Mouse (Mus musculus) lung, postnatal 4 days (tissue): Measurements from ENCODE around the gene Tcf25.

Experiments
- DNase-seq, 2 experiments: peaks; one replicate each; pipeline ENCODE4 v3.0.0; 2021

Tcf25 gene

DNA sequence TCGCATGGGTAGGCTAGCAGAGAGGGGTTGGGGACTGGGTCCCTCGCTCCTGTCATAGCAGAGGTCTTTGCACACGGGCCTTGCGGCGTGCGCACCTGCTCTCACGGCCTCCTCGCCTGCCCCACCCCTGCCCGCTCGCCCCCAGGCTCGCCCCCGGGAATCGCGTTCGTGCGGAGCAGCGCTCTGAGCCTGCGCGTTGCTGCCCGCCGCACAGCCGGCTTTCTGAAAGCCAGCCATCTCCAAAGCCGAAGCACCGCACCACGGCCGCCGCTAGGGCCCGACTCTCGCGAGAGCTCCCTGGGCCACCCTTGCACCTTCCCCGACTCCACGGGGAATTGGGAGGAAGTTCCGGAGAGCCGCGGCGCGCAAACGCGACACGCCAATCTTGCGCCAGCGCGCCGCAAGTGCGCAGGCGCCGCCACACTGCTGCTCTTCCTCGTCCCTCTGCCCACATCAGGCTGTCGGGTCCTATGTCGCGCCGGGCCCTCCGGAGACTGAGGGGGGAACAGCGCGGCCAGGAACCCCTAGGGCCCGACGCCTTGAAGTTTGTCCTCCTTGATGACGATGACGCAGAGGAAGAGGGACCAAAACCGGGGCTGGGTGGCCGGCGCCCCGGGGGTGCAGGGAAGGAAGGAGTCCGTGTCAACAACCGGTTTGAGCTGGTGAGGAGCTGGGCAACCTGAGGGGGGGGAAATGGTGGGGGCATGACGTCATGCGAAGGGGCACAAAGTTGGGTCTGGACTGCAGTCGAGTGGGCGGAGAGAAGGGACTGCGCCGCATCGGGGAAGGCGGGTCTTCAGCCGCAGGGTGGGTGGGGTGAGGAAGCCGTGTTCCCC lies at the start of gene Tcf25:
Gene Tcf25, plus strand, starts transcription at position 351 of the 836 bp plus-strand sequence.
- peak; percentile 98 for DNase-seq

DNA sequence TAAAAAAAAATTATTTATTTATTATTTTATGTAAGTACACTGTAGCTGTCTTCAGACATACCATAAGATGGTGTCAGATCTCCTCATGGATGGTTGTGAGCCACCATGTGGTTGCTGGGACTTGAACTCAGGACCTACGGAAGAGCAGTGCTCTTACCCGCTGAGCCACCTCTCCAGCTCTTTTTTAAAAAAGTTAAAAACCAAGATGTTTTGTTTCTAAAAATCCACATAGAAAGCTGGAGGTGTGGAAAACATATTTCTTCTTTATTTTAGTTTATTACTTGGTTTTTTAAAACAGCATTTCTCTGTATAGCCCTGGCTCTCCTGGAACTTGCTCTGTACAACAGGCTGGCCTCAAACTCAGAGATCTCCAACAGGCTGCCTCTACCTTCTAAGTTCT lies 45.0 kb upstream of the Tcf25 start:
- DNase-seq, result no peak

DNA sequence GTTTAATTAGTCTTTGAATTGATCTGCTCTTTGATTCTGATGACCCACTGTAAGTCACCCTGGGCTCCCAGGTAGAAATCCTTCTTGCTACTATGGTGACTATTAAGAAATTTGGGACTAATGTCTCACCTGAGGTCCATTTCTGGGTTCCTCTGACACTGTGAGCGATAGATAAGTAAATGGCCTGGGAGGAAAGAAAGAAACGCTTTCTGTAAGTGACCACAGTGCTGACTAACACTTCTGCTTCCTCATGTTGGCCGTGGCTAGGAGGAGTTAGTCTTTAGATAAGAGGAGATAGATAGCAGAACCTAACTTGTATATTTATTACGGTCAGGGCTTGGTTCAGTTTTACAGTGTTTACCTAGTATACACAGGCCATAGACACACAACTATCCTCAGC lies 44.2 kb upstream of the Tcf25 start:
- DNase-seq, result no peak

DNA sequence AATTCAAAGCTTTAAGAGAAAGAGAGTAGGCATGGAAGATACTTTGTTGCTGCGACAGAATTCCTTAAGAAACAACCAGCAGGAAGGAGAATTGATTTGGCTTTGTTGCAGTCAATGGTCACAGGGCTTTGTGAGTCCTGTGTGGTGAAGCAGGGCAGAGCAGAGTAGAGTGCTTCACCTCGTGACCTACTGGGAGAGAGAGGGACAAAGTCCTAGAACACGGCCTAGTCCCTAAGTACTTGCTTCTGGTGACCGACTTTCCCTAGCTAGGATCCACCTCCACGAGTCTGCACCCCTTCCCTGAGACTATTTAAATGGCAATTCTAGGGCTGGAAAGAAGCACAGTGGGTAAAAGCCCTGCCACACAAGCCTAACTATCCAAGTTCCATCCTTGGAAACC lies 43.6 kb upstream of the Tcf25 start:
- DNase-seq, result no peak

DNA sequence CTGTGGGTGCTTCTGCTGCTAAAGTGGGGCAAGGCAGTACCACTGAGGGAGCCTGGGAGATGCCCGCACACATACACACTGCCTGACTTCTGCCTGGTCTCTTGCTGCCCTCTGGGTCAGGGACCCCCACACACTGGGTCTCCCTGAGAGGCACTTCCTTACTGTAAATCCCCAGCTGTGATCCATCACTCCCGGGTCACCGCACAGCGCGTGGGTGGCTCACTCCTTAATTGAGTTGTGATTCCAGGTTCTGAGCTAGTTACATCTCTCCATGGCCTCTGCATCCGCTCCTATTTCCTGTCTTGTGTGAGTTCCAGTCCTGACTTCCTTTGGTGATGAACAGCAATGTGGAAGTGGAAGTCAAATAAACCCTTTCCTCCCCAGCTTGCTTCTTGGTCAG lies 42.9 kb upstream of the Tcf25 start:
- DNase-seq, result no peak

DNA sequence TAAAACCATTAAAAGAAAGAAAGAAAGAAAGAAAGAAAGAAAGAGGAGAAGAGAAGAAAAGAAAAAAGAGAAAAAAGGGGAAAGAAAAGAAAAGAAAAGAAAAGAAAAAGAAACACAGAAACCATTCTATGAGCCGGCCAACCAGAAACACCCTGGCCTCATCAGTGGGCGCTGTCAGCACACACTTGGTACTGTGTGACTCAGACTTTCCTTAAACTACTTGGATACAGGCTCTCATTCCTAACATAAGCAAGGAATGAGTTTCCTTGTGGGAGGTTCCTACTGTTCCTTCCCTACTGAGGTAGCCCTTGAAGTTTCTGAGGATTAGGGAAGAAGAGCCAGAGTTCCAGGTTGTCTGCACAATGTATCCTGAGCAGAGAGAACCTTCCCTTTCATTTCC lies 42.3 kb upstream of the Tcf25 start:
- DNase-seq, result no peak

DNA sequence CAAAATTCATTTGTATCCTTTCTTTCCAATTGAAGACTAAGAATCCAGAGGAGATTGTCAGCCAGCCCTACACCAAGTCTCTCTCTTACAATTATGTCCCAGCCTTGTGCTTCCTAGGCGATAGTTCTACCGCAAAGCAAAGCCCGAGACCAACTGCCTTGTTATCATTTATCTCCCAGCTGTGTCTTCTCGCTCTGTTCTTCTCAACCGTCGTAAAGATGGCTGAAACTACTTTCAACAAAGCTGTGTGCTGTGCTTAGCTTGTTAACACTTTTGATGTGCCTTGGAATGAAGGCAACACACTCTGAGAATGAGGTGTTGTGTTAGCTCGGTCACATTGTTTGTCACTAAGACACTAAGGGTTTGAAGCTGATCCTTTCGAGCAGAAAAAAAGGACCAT lies 41.7 kb upstream of the Tcf25 start:
- no peak for DNase-seq

DNA sequence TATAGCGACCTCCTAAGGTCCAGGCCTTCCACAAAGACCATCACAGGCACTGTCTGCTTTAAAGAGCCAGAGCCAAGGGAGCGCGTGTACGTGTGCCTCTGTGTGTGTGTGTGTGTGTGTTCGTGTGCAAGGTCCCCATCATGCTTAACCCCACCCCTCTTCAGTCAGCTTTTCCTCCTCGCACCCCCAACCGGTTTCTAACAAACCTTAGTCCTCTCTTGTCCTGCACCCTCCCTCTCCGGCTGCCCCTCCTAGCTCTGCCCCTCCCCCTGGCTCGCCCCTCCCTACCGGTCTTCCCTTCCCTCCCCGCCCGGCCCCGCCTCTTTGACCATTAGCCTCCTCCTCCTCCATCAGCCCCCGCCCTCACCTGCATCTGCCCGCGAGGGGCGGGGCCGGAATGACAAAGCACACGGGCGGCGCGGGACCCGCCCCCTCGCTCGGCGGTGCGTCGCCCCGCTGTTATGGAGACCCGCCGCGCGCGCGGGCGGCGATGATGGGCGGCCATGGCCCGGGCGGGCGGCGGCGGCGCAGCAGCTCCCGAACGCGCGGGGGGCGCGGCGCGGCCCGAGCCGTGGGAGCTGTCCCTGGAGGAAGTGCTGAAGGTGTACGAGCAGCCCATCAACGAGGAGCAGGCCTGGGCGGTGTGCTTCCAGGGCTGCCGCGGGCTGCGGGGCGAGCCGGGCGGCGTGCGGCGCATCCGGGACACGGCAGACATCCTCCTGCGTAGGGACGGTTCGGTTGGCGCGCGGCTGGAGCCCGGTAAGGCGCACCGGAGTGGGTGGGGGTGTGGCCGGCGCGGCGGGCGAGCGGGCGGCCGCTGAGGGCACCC lies 41.1 kb upstream of the Tcf25 start, which contains the start of gene Spire2:
Gene Spire2, plus strand, starts transcription at position 452 of the 829 bp plus-strand sequence.
- DNase-seq, result peak; percentile 86 to 87

DNA sequence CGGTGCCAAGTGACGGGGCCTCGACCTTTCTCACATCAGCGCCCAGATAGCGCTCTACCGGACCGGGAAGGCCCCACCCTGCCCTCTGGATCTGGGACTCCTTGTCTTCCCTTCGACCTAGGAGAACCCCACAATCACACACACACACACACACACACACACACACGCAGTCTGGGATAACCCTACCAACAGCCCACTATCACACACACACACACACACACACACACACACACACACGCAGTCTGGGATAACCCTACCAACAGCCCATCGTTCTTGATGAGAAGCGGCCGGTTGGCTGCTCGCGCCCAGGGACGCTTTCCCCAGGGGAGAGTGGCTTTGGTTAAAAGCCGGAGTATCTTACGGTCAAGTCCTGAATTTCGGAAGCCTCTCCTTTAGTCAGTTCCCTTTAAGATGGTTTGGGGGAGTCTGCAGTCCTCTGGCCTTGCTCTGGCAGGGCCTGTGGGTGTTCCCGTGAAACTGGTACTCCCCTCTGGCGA lies 40.4 kb upstream of the Tcf25 start:
- no peak for DNase-seq

DNA sequence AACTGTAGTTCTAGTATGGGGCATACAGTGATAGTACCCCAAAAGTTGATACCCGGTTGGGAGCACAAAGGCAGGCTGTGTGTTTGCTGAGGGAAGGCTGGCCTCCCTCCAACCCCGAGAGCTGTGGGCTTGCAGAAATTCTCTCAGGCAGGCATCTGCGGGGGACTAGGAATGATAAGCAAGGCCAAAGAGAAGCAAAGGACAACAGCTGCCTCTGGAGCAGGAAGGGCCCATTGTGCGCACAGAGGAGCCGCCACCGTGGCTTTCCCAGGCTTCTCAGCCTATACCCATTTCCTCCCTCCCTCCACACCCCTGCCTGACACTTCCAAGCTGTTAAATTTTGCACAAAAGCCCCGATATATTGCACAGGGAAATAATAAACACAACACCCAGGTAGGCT lies 39.7 kb upstream of the Tcf25 start:
- DNase-seq, result no peak

DNA sequence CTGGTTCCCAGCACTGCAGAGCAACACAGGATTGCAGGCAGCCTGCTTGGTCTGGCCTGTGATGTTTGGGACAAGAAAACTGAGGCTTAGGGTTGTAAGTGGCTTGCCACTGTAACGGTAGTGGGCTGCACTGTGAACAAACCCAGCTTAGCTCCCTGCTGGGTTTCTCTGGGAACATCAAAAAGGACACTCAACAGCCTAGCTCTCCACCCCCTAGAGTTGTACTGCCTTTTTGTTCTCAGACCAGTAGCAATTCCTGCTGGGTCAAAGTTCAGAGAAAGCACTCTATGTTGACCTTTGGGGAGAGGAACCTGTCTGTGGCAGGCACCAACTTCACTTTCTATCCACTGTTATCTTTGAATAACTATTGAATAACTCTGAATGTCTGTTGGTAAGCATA lies 39.1 kb upstream of the Tcf25 start:
- DNase-seq, result no peak

DNA sequence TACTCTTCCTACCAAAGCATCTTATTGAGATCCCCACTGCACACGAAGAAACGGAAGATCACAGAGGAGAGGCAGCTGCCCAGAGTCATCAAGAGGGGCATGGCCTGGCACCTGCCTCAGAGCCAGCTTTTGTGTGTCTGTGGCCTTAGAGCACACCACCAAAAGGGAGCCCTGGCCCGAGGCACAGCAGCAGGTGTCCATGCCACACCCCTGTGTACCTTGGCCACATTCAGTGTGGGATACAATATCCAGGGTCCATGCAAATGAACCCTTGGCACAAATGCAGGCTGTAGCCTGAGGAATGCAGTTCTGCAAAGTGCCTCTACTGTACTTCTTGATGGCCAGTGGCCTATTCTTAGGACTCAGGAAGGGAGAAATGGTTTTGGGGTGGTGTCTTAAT lies 36.1 kb upstream of the Tcf25 start:
- no peak for DNase-seq

DNA sequence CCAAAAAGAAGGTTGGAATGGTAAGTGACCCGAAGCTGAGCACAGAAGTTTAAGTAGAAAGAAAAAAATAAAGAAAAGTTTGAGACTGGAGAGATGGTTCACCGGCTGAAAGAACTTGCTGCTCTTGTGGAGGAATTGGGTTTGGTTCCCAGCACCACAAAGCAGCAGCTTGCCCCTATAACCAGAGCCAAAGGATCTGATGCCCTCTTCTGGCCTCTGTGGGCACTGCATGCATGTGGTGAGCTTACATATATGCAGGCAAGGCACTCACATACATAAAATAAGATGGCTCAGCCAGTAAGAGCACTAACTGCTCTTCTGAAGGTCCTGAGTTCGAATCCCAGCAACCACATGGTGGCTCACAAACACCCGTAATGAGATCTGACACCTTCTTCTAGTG lies 33.5 kb upstream of the Tcf25 start:
- no peak for DNase-seq

DNA sequence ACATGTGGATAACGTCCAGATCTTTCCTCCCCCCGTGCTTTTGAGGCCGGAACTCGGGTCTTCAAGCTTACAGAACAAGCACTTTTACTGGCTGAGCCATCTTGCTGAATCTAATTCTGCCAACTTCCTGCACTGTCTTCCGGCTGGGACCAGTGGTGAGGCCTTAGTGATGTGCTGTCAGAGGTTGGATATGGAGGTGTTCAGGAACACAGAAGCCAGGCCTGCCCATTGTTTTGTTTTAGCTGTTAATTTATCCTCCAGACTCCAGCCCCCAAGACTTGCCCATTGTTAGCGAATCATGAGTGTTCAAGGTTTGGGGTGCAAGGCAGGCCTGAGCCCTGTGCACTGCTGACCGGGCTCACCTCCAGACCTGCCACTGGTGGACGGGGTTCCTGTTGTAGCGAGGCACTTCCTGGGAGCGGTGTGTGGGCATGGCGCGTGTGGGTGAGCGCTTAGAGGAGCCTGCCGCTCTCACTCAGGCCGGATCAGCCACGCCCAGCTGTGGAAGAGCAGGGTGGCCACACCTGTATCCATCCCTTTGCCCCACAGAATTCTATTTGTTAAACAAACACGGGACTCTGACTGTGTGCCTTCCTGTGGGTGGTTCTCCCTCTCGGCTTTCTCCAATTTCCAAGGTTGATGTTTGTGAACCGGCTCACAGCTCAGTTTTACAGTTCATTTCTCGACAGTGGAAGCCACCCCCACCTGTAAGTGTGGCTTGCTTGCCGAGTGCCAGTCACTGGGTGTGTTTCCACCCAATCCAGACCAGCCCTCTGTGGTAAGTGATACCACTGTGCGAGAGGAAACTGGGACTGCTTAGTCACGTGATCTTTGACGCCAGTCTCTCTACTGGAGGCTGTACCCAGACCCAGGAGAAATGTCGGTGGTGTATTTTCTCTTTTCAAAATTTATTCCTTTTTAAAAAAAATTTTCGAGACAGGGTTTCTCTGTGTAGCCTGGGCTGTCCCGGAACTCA lies 32.2 kb upstream of the Tcf25 start:
- no peak for DNase-seq

DNA sequence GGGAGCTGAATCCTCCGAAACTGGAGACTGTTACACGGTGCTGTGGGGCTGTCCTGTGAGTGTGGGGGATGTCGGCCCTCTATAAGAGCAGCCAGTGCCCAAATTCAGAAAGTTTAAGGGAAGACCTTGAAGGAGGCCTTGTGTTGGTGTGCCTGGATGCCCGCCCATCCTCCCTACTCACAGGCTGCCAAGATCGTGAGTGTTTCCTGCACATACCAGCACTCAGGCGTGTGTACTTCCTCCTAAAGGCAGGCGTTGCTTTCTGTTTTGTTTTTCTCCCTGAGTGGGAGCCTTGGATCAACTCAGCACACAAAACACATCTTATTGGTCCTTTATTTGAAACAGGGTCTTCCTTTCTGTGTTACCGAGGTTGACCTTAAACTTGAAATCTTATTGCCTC lies 31.3 kb upstream of the Tcf25 start:
- DNase-seq, result no peak

DNA sequence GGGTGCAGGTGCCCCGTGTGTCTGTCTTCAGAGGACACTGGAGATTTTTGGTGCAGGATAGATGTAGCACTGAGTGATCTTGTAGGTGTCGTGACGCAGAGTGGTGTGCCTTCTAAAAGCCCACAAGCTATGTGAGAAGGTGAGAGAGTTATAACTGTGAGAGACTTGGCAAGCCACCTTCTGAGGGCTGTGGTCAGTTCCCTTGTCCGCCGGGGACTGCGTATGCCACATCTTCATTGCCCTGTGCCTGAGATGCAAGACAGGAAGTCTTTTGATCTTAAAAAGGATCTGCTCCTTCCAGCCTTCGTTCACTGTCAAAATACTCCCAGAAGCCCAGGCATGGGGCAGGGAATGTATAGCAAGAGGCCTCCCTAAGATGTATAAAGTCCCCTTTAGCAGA lies 30.6 kb upstream of the Tcf25 start:
- DNase-seq, result no peak

DNA sequence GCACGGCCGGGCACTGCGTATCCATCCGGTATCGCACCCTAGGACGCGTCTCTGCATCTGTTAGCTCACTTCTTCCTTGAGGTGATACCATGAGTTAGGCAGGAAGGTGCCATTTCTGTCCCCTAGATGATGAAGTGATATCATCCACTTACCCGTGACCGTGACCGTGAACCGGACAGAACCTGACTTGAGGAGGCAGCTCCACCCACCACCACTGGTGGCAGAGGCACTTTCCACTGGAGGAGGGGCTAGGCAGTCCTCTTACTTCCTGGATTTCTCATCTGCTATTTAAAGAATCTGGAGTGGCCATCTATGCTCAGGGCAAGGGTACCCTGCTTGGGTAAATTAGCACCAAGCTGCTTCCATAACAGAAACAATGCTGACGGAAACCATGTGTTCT lies 30.1 kb upstream of the Tcf25 start:
- DNase-seq, result no peak

DNA sequence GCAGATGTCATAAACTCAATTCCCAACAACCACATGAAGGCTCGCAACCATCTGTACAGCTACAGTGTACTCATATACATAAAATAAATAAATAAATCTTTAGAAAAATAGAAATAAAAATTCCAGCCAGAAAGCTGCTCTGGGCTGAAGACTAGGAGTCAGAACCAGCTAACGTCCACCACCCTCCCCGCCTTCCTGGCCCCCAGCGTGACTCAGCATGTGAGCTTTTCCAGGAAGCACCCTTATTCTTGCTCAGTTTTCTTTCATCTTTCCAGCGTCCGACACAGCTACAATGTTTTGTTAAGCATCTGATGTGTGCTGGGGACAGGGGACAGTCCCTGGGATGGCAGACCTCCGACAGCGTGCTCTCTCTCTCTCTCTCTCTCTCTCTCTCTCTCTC lies 28.4 kb upstream of the Tcf25 start:
- no peak for DNase-seq

DNA sequence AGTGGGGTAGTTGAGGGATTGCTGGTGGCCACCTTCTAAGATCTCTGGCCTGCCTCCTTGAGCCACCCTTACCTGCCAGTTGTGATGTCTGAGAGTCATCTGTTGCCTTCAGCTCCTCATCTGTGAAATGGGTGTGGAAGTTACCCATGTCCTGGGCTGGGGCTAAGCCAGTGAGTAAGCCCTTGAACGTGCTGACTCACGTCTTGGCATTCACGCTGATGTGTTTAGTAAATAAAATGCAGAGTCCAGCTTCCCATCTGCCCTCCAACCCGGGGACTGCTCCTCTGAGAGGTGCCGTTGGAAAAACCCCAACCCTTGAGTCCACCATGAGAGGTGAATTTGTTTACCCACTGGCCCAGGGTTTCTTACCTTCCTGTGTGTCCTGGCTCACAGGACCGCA lies 27.7 kb upstream of the Tcf25 start:
- DNase-seq, result no peak

DNA sequence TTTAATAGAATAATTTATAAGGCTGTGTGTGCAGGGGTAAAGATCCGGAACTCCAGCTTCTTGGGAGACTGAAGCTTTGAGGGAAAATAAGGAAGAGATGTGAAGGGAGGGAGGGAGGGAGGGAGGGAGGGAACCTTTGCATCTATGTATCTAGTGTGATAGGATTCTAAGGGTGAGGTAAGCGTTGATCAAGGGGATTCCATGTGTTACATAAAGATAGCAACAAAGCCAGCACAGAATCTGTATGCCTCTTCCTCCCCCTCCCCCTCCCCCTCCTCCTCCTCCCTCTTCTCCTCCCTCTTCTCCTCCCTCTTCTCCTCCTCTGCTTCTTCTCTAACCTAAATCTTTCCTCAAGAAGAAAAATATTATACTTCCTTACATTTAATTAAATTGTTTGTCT lies 26.3 kb upstream of the Tcf25 start:
- DNase-seq, result no peak

DNA sequence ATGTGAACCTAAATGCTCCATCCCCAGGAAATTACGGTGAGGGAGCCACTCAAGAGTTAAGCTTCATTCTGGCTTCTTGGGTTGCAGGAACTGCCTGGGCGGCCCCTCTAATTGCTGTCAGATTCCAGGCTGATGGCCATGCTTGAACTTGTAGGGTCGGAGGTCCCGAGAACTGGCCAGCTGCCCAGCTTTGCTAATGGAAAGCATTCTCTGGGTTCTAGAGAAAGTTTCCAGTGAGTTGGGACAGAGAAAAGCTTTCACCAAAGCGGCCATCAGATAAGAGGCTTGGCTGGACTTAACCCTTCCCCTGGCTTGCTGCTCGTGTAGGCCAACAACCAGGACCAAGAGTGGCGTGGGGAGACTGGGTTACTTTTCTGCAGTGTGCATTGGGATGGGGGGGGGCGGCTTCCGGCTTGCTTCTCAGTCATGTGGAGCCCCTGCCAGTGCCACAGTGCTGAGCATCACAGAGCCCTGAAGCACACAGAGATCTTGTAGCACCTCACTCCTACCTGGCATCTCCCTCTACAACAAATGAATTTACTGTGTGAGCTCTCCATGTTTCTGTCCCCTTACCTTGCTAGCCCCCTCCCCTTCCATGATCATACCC lies 25.2 kb upstream of the Tcf25 start:
- DNase-seq, result peak; percentile 87 to 93

DNA sequence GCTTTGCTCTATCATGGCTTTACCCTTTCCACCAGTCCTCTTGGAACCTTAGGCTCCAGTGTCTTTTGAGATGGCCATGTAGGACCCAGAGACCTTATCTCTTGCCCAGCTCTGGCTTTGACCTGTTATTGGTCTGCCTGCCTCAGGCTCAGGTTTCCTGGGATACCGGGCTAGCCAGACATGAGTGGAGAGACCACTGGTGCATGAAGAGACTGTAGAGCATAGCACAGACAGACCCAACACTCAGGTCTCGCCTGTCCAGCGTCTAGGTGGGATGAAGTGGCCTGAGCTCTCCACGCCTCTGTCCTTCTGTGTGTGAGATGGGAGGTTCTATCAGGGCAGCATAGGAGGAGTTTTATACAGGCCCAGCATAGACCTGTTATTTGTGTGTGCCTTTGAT lies 24.5 kb upstream of the Tcf25 start:
- DNase-seq, result no peak
